Mouse (Mus musculus) lung, postnatal 0 days (tissue): ENCODE measurements at regions not wholly inside any gene's neighbourhood (a gene's known extent, or its start where the extent isn't known, plus 50 kb on each side); places are given as distances from the start of the nearest gene placed in this dataset.

Experiments
- CTCF ChIP-seq: IDR thresholded peaks from 2 replicates; pipeline ENCODE4 v1.5.1; 2016; ENCODE audit warnings: antibody characterized with exemption, mild to moderate bottlenecking
- EP300 ChIP-seq: IDR thresholded peaks from 2 replicates; pipeline ENCODE4 v1.6.1; 2016; ENCODE audit warnings: antibody characterized with exemption, mild to moderate bottlenecking, control low read depth

DNA sequence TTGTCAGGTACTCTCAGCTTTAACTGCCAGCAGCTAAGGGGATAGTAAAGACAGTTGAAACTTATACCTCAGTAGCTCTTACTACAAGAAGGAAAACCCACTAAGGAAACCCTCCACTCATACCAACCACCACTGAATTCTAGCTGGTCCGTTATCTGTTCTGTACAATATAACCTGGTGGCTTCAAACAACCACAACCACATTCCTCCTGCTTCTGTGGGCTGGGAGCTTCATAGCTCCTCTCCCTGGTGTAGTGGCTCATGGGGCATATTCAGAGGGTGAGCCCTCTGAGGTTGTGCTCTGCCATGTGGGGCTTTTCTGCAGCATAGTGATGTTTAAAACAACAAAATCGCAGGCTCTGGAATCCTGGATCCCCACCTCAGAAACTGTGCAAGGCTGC is 110.0 kb upstream of the Arid1b start:
- no peak for TF ChIP-seq EP300
- no peak for TF ChIP-seq CTCF
